Mouse (Mus musculus) neural tube, embryonic 14.5 days (tissue): ENCODE measurements at regions not wholly inside any gene's neighbourhood (a gene's known extent, or its start where the extent isn't known, plus 50 kb on each side); places are given as distances from the start of the nearest gene placed in this dataset. TPM values are rescaled to one million over a fixed set of nuclear protein-coding genes. Genes with fewer than 3 reads are reported as not detected.

Experiments
- ATAC-seq: fragments of 200-750 bp; cut with Nextera tagmentation; 2 replicates; pipeline ENCODE4 v1.8.0; 2017; ENCODE audit warnings: low read depth, mild to moderate bottlenecking, moderate TSS enrichment, moderate library complexity
- H3K27ac ChIP-seq: fragments of 300-500 bp; sonication (generic); 2 replicates; pipeline ENCODE4 v1.5.1; 2014; ENCODE audit warnings: low read depth, mild to moderate bottlenecking, control low read depth, low read length, moderate library complexity, mixed read lengths
- H3K27me3 ChIP-seq: fragments of 300-500 bp; sonication (generic); 2 replicates; pipeline ENCODE4 v1.6.1; 2014; ENCODE audit warnings: low read length; ENCODE audit not compliant: control insufficient read depth, insufficient read depth
- H3K36me3 ChIP-seq: fragments of 300-500 bp; sonication (generic); 2 replicates; pipeline ENCODE4 v1.6.1; 2014; ENCODE audit warnings: low read length, mixed read lengths; ENCODE audit not compliant: control insufficient read depth, insufficient read depth
- H3K4me1 ChIP-seq: fragments of 300-500 bp; sonication (generic); 2 replicates; pipeline ENCODE4 v1.6.1; 2014; ENCODE audit warnings: low read length; ENCODE audit not compliant: control insufficient read depth, insufficient read depth
- H3K4me2 ChIP-seq: fragments of 300-500 bp; sonication (generic); 2 replicates; pipeline ENCODE4 v1.6.1; 2014; ENCODE audit warnings: mild to moderate bottlenecking, low read depth, low read length, control low read depth
- H3K4me3 ChIP-seq: fragments of 300-500 bp; sonication (generic); 2 replicates; pipeline ENCODE4 v1.5.1; 2014; ENCODE audit warnings: low read depth, low read length, control low read depth, mixed read lengths
- H3K9ac ChIP-seq: fragments of 300-500 bp; sonication (generic); replicated peaks from 2 replicates; pipeline ENCODE4 v1.6.1; 2014; ENCODE audit warnings: low read depth, mild to moderate bottlenecking, control low read depth, low read length, mixed read lengths
- H3K9me3 ChIP-seq: fragments of 300-500 bp; sonication (generic); 2 replicates; pipeline ENCODE4 v1.6.1; 2016; ENCODE audit warnings: low read length; ENCODE audit not compliant: control insufficient read depth
- WGBS: fragments of 180-500 bp; shearing (Covaris S2); extraction: QIAGEN DNeasy Blood & Tissue Kit; methylation state at CpG from one replicate; pipeline ENCODE4 v1.1.7; 2014; 5-methylcytosine and 5-hydroxymethylcytosine counted together
- microRNA counts: library from miRNA; unstranded; fragments of <30 nt; microRNA quantifications from one replicate; lab custom pipeline; 2016
- microRNA-seq: library from miRNA; unstranded; fragments of <30 nt; microRNA quantifications from one replicate; pipeline ENCODE4, GENCODE M21; 2016

DNA sequence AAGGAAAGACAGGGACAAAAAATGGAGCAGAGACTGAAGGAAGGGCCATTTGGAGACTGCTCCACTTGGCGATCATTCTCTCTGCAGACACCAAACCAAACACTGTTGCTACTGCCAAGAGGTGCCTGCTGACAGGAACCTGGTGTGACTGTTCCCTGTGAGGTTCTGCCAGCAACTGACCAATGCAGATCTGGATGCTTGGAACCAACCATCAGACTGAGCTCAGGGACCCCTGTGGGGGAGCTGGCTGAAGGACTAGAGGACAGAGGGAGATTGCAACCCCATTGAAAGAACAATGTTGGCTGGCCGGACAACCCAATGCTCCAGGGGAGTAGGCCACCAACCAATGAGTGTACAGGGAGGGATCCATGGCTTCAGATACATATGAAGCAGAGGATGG lies 139.2 kb upstream of the Cep126 start:
- Histone ChIP-seq H3K27ac (no peak overlapping the region), H3K36me3 (no peaks in the 10 kb centered on the region), H3K9ac (no peak overlapping the region), H3K27me3 (no peaks in the 10 kb centered on the region), H3K9me3 (no peaks in the 10 kb centered on the region), H3K4me1 (no peaks in the 10 kb centered on the region), H3K4me2 (no peak overlapping the region), H3K4me3 (no peak overlapping the region)
- WGBS: 91% methylated on average over 2 of the region's 2 CpGs
- ATAC-seq: no peak

DNA sequence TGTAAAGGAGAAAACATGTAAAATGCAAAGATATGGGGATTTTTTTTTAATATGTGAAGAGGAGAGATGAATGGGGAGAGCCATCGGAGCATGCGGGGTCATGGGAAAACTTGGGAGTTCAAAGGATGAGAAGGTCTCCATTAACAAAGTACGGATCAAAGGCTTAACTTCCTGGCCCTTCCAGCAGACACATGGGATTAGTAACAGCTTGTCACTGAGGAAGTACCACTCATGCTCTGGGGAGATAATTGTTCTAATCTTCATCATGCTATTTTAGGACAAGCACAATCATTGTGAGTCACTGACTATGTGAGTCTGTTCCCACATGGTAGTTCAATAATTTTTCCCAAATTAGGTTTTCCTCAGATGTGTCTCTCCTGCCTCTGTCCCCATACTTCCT lies 115.4 kb upstream of the Cep126 start:
- no peaks in the 10 kb centered on the region for H3K27me3 ChIP-seq
- H3K4me1 ChIP-seq: no peaks in the 10 kb centered on the region
- 84% methylated on average over 3 of the region's 3 CpGs for WGBS
- no peak for ATAC-seq
- no peak overlapping the region for H3K9ac ChIP-seq
- no peak overlapping the region for H3K4me3 ChIP-seq
- no peak overlapping the region for H3K27ac ChIP-seq
- no peaks in the 10 kb centered on the region for H3K9me3 ChIP-seq
- no peak overlapping the region for H3K4me2 ChIP-seq
- no peaks in the 10 kb centered on the region for H3K36me3 ChIP-seq

DNA sequence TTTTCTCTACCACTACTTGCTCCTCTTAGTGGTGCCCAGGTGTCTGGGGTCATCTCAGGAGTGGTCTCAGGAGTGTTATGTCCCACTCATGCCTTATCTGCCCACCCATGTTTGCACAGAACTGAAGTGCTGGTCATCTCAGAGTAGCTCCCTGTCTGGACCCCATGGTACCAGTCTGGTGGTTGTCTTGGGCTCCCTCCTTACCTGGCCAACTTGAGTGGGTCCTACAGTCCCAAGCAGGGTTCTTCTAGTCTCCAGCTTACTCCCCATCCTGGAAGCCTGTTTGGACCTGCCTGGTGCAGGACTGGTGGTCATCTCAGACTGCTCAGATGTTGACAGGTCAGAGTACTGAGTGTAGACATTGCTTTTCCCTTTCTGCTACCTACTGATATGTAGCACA lies 94.0 kb upstream of the Cep126 start:
- Histone ChIP-seq H3K4me1 (no peaks in the 10 kb centered on the region), H3K27ac (no peak overlapping the region), H3K9ac (no peak overlapping the region), H3K9me3 (no peaks in the 10 kb centered on the region), H3K36me3 (no peaks in the 10 kb centered on the region), H3K4me2 (no peak overlapping the region), H3K27me3 (no peaks in the 10 kb centered on the region), H3K4me3 (no peak overlapping the region)
- ATAC-seq: no peak

- H3K27me3 ChIP-seq: no peaks in the 10 kb centered on the region
- H3K4me1 ChIP-seq: no peaks in the 10 kb centered on the region
- no peaks in the 10 kb centered on the region for H3K36me3 ChIP-seq
- H3K4me3 ChIP-seq: no peak overlapping the region
- no peak overlapping the region for H3K27ac ChIP-seq
- H3K9ac ChIP-seq: no peak overlapping the region
- ATAC-seq: peak; percentile 61; the same call in 1 of the 2 replicates
- no peak overlapping the region for H3K4me2 ChIP-seq
- no peaks in the 10 kb centered on the region for H3K9me3 ChIP-seq
- 57% methylated on average over 1 of the region's 1 CpGs for WGBS
Observed at GRCm38 (mm10) chr9:8226415-8226814, 92.3 kb upstream of the Cep126 start.

- Histone ChIP-seq H3K4me1 (no peaks in the 10 kb centered on the region), H3K27ac (no peak overlapping the region), H3K4me3 (no peak overlapping the region), H3K4me2 (no peak overlapping the region), H3K9me3 (no peaks in the 10 kb centered on the region), H3K9ac (no peak overlapping the region), H3K36me3 (no peaks in the 10 kb centered on the region), H3K27me3 (no peaks in the 10 kb centered on the region)
- ATAC-seq: peak; percentile 85; the same call in 1 of the 2 replicates
Observed at GRCm38 (mm10) chr9:8208855-8209254, 74.8 kb upstream of the Cep126 start.

- no peak overlapping the region for H3K4me2 ChIP-seq
- no peak for ATAC-seq
- H3K9me3 ChIP-seq: no peaks in the 10 kb centered on the region
- H3K4me3 ChIP-seq: no peak overlapping the region
- H3K36me3 ChIP-seq: no peaks in the 10 kb centered on the region
- H3K9ac ChIP-seq: no peak overlapping the region
- no peaks in the 10 kb centered on the region for H3K4me1 ChIP-seq
- no peak overlapping the region for H3K27ac ChIP-seq
- 79% methylated on average over 1 of the region's 1 CpGs for WGBS
- H3K27me3 ChIP-seq: no peaks in the 10 kb centered on the region
Observed at GRCm38 (mm10) chr9:8185433-8185832, 51.3 kb upstream of the Cep126 start.

MicroRNAs encoded in the stretch of these regions (microRNA counts, 519-probe panel; counts per million panel counts)
- not detected for microRNA mmu-miR-1899 (lab: Ali Mortazavi, UCI)

Small RNA genes in the stretch of these regions (microRNA-seq; reads per million reads assigned to microRNA genes)
- not detected for gene Mir1899
